Mouse (Mus musculus): ENCODE results near the gene Tcaim. TPM values are rescaled to one million over a fixed set of nuclear protein-coding genes. Genes with fewer than 3 reads are reported as not detected.

Gene Tcaim
- 4.0 and 4.9 TPM in 2 replicates for total RNA-seq (2015)
- 6.8 and 8.3 TPM in 2 replicates for total RNA-seq (2017)

GRCm38 (mm10) chr9:122805053-122805844, at the start of gene Tcaim:
TSS of gene Tcaim (plus strand) at chr9:122805539.
- ATAC-seq (replicated peaks; ENCODE audit: poor library complexity): peak; percentile 94

GRCm38 (mm10) chr9:122757614-122758013, 47.7 kb upstream of the Tcaim start:
- no peak for ATAC-seq (replicated peaks; ENCODE audit: poor library complexity)

- ATAC-seq (replicated peaks; ENCODE audit: poor library complexity): no peak
These were observed 45.2 kb upstream of the Tcaim start for GRCm38 (mm10) chr9:122760111-122760510.

- ATAC-seq (replicated peaks; ENCODE audit: poor library complexity): peak; percentile 54
These were observed 20.1 kb upstream of the Tcaim start for GRCm38 (mm10) chr9:122785231-122785630.

- no peak for ATAC-seq (replicated peaks; ENCODE audit: poor library complexity)
These were observed 18.8 kb upstream of the Tcaim start for GRCm38 (mm10) chr9:122786534-122786933.

- ATAC-seq (replicated peaks; ENCODE audit: poor library complexity): no peak
These were observed 554 bp downstream of the Tcaim start for GRCm38 (mm10) chr9:122805845-122806341.

GRCm38 (mm10) chr9:122807186-122807585, 1.8 kb downstream of the Tcaim start:
- no peak for ATAC-seq (replicated peaks; ENCODE audit: poor library complexity)

- no peak for ATAC-seq (replicated peaks; ENCODE audit: poor library complexity)
These were observed 4.9 kb downstream of the Tcaim start for GRCm38 (mm10) chr9:122810212-122810611.

GRCm38 (mm10) chr9:122812386-122812785, 7.0 kb downstream of the Tcaim start:
- no peak for ATAC-seq (replicated peaks; ENCODE audit: poor library complexity)

GRCm38 (mm10) chr9:122814775-122815174, 9.4 kb downstream of the Tcaim start:
- no peak for ATAC-seq (replicated peaks; ENCODE audit: poor library complexity)

GRCm38 (mm10) chr9:122815239-122815851, 10.0 kb downstream of the Tcaim start:
- no peak for ATAC-seq (replicated peaks; ENCODE audit: poor library complexity)

- no peak for ATAC-seq (replicated peaks; ENCODE audit: poor library complexity)
These were observed 18.2 kb downstream of the Tcaim start for GRCm38 (mm10) chr9:122823374-122824017.

GRCm38 (mm10) chr9:122826743-122827142, 21.4 kb downstream of the Tcaim start:
- ATAC-seq (replicated peaks; ENCODE audit: poor library complexity): no peak

GRCm38 (mm10) chr9:122829826-122830380, 24.6 kb downstream of the Tcaim start:
- ATAC-seq (replicated peaks; ENCODE audit: poor library complexity): no peak

- ATAC-seq (replicated peaks; ENCODE audit: poor library complexity): no peak
These were observed 30.8 kb downstream of the Tcaim start for GRCm38 (mm10) chr9:122836126-122836525.

GRCm38 (mm10) chr9:122836790-122837189, 31.5 kb downstream of the Tcaim start:
- no peak for ATAC-seq (replicated peaks; ENCODE audit: poor library complexity)

- ATAC-seq (replicated peaks; ENCODE audit: poor library complexity): no peak
These were observed 31.9 kb downstream of the Tcaim start for GRCm38 (mm10) chr9:122837216-122837615.

GRCm38 (mm10) chr9:122837680-122838079, 32.3 kb downstream of the Tcaim start:
- ATAC-seq (replicated peaks; ENCODE audit: poor library complexity): no peak

- ATAC-seq (replicated peaks; ENCODE audit: poor library complexity): no peak
These were observed 38.4 kb downstream of the Tcaim start, which contains the start of gene Gm35549 for GRCm38 (mm10) chr9:122843760-122844159. TSS of gene Gm35549 (minus strand) at chr9:122844035.

- no peak for ATAC-seq (replicated peaks; ENCODE audit: poor library complexity)
These were observed 40.3 kb downstream of the Tcaim start for GRCm38 (mm10) chr9:122845621-122846020.

GRCm38 (mm10) chr9:122846156-122846555, 40.8 kb downstream of the Tcaim start:
- no peak for ATAC-seq (replicated peaks; ENCODE audit: poor library complexity)

All from megakaryocyte progenitor cell, adult 5-6 weeks (primary cell).